8 mouse cellular contexts compared by ENCODE assay signal in genomic region chr11:58955868-58956257, GRCm38 (mm10). TPM values are rescaled to one million over a fixed set of nuclear protein-coding genes. Genes with fewer than 3 reads are reported as not detected.
DNase-seq lines count a peak whose midpoint lies in the region; ATAC-seq and TF ChIP-seq lines count a peak whose summit lies in the region.

No protein-coding gene starts in this region.

- peak overlapping the region; percentile 70 for H3K4me2 ChIP-seq in heart, embryonic 15.5 days
- peak overlapping the region; percentile 95 for H3K4me2 ChIP-seq in hindbrain, embryonic 12.5 days (replicated peaks)
- H3K4me2 ChIP-seq in midbrain, embryonic 12.5 days (replicated peaks), result peak overlapping the region; percentile 94

- no peak for TF ChIP-seq POLR2A in bone marrow, adult 2 months (IDR thresholded peaks at IDR 0.05; ENCODE audit: borderline replicate concordance, control insufficient read depth, low read depth, low read length)

- WGBS in heart, embryonic 15.5 days, result 39% methylated on average over 8 of the region's 8 CpGs
- WGBS in bone marrow, adult 2 months, result 29% methylated on average over 8 of the region's 8 CpGs
- WGBS in hindbrain, embryonic 12.5 days, result 37% methylated on average over 8 of the region's 8 CpGs
- WGBS in midbrain, embryonic 12.5 days, result 31% methylated on average over 8 of the region's 8 CpGs

- peak overlapping the region; percentile 93 for H3K9ac ChIP-seq in heart, embryonic 15.5 days
- peak overlapping the region; percentile 91 for H3K9ac ChIP-seq in hindbrain, embryonic 12.5 days
- H3K9ac ChIP-seq in midbrain, embryonic 12.5 days (replicated peaks), result peak overlapping the region; percentile 89

- H3K9me3 ChIP-seq in heart, embryonic 15.5 days (replicated peaks), result no peaks in the 10 kb centered on the region
- no peaks in the 10 kb centered on the region for H3K9me3 ChIP-seq in hindbrain, embryonic 12.5 days (replicated peaks)
- H3K9me3 ChIP-seq in midbrain, embryonic 12.5 days, result no peaks in the 10 kb centered on the region

- no peak for ATAC-seq in heart, embryonic 15.5 days (replicated peaks; ENCODE audit: insufficient number of reproducible peaks, insufficient read depth, low FRiP score, low read depth)
- ATAC-seq in hindbrain, embryonic 12.5 days (ENCODE audit: low FRiP score), result no peak
- ATAC-seq in midbrain, embryonic 12.5 days (ENCODE audit: low FRiP score, low read depth), result no peak

- no peak for DNase-seq in heart, adult 18-20 months
- DNase-seq in embryo, embryonic 9.5 days (ENCODE audit: extremely low spot score), result no peak
- DNase-seq in adrenal gland, postnatal 10 days, result no peak
- DNase-seq in right cerebral cortex, postnatal 10 days (ENCODE audit: low spot score in 2 of 2), result no peak

- peak overlapping the region; percentile 86 for H3K4me3 ChIP-seq in heart, embryonic 15.5 days
- peak overlapping the region; percentile 78 for H3K4me3 ChIP-seq in bone marrow, adult 2 months (replicated peaks; ENCODE audit: control insufficient read depth, low read depth, low read length)
- peak overlapping the region; percentile 87 for H3K4me3 ChIP-seq in hindbrain, embryonic 12.5 days
- H3K4me3 ChIP-seq in midbrain, embryonic 12.5 days, result peak overlapping the region; percentile 58

- peaks cover 42% of the 10 kb centered on the region for H3K4me1 ChIP-seq in heart, embryonic 15.5 days (replicated peaks)
- H3K4me1 ChIP-seq in bone marrow, adult 2 months (ENCODE audit: control insufficient read depth, insufficient read depth, low read length), result no peaks in the 10 kb centered on the region; the same call in 1 of the 2 replicates
- peaks cover 48% of the 10 kb centered on the region for H3K4me1 ChIP-seq in hindbrain, embryonic 12.5 days
- H3K4me1 ChIP-seq in midbrain, embryonic 12.5 days, result peaks cover 46% of the 10 kb centered on the region

- H3K27ac ChIP-seq in heart, embryonic 15.5 days, result peak overlapping the region; percentile 100; the same call in 1 of the 2 replicates
- H3K27ac ChIP-seq in bone marrow, adult 2 months (ENCODE audit: control insufficient read depth, insufficient read depth, low read depth, low read length, poor library complexity), result no peak overlapping the region
- peak overlapping the region; percentile 99 for H3K27ac ChIP-seq in hindbrain, embryonic 12.5 days
- peak overlapping the region; percentile 99; the same call in 1 of the 2 replicates for H3K27ac ChIP-seq in midbrain, embryonic 12.5 days (replicated peaks)

- no peak for TF ChIP-seq CTCF in bone marrow, adult 2 months (IDR thresholded peaks at IDR 0.05; ENCODE audit: control insufficient read depth, insufficient read depth, low read length)

- H3K27me3 ChIP-seq in heart, embryonic 15.5 days, result peaks cover 8% of the 10 kb centered on the region
- H3K27me3 ChIP-seq in hindbrain, embryonic 12.5 days, result no peaks in the 10 kb centered on the region
- peaks cover 10% of the 10 kb centered on the region for H3K27me3 ChIP-seq in midbrain, embryonic 12.5 days

- H3K36me3 ChIP-seq in heart, embryonic 15.5 days, result 0 out of 2 replicates have a peak, but pooled peaks cover 4% of the 10 kb centered on the region
- H3K36me3 ChIP-seq in hindbrain, embryonic 12.5 days, result 0 out of 2 replicates have a peak, but pooled peaks cover 4% of the 10 kb centered on the region
- H3K36me3 ChIP-seq in midbrain, embryonic 12.5 days, result 0 out of 2 replicates have a peak, but pooled peaks cover 10% of the 10 kb centered on the region

RNA-seq across cellular contexts. Expression of gene Hist3h2a, which starts 1.4 kb away (rescaled TPM):
- 30.4 and 34.7 TPM in 2 replicates for polyA plus RNA-seq in heart, embryonic 15.5 days (2015; fragmentation: Nextera tagmentation; extraction: Ambion mirVana)
- total RNA-seq in heart, adult 18-20 months (2021), result 10 to 100 TPM; 13.9 to 17.4 TPM
- 22.9 and 25.6 TPM in 2 replicates for polyA plus RNA-seq in bone marrow, adult 2 months (2011; ENCODE audit: insufficient read depth, insufficient read length, low replicate concordance, missing spikeins)
- 90.1 and 95.9 TPM in 2 replicates for polyA plus RNA-seq in hindbrain, embryonic 12.5 days (2016; fragmentation: Nextera tagmentation; extraction: Ambion mirVana)
- 87.2 and 87.5 TPM in 2 replicates for polyA plus RNA-seq in midbrain, embryonic 12.5 days (2016; fragmentation: Nextera tagmentation; extraction: Ambion mirVana)
- total RNA-seq in adrenal gland, postnatal 10 days (2021), result 10 to 100 TPM; 30.8 to 37.5 TPM

RNA-seq across cellular contexts. Expression of gene Trim17, which starts 1.4 kb away (rescaled TPM):
- polyA plus RNA-seq in heart, embryonic 15.5 days (2015; fragmentation: Nextera tagmentation; extraction: Ambion mirVana), result 0.27 and 0.57 TPM in 2 replicates
- total RNA-seq in heart, adult 18-20 months (2021), result under 1 TPM in 1 of 2 experiments, not detected in 1; 0.12 TPM
- 0.29 TPM in 1 of 2 replicates, not detected in the other for polyA plus RNA-seq in bone marrow, adult 2 months (2011; ENCODE audit: insufficient read depth, insufficient read length, low replicate concordance, missing spikeins)
- polyA plus RNA-seq in hindbrain, embryonic 12.5 days (2016; fragmentation: Nextera tagmentation; extraction: Ambion mirVana), result 1.2 and 1.5 TPM in 2 replicates
- polyA plus RNA-seq in midbrain, embryonic 12.5 days (2016; fragmentation: Nextera tagmentation; extraction: Ambion mirVana), result 0.64 and 0.86 TPM in 2 replicates
- under 1 TPM; 0.09 TPM for total RNA-seq in adrenal gland, postnatal 10 days (2021)

RNA-seq across cellular contexts. Expression of gene Hist3h2ba, which starts 7.1 kb away (rescaled TPM):
- polyA plus RNA-seq in heart, embryonic 15.5 days (2015; fragmentation: Nextera tagmentation; extraction: Ambion mirVana), result 18.0 and 18.3 TPM in 2 replicates
- total RNA-seq in heart, adult 18-20 months (2021), result 1 to 10 TPM; 1.0 to 1.4 TPM
- 18.8 and 22.9 TPM in 2 replicates for polyA plus RNA-seq in bone marrow, adult 2 months (2011; ENCODE audit: insufficient read depth, insufficient read length, low replicate concordance, missing spikeins)
- 149 and 154 TPM in 2 replicates for polyA plus RNA-seq in hindbrain, embryonic 12.5 days (2016; fragmentation: Nextera tagmentation; extraction: Ambion mirVana)
- polyA plus RNA-seq in midbrain, embryonic 12.5 days (2016; fragmentation: Nextera tagmentation; extraction: Ambion mirVana), result 177 and 223 TPM in 2 replicates
- total RNA-seq in adrenal gland, postnatal 10 days (2021), result 10 to 100 TPM; 23.0 to 32.1 TPM

RNA-seq across cellular contexts. Expression of gene Rnf187, which starts 17.1 kb away (rescaled TPM):
- polyA plus RNA-seq in heart, embryonic 15.5 days (2015; fragmentation: Nextera tagmentation; extraction: Ambion mirVana), result 170 and 210 TPM in 2 replicates
- total RNA-seq in heart, adult 18-20 months (2021), result 100 to 1,000 TPM; 165 to 170 TPM
- polyA plus RNA-seq in bone marrow, adult 2 months (2011; ENCODE audit: insufficient read depth, insufficient read length, low replicate concordance, missing spikeins), result 108 and 135 TPM in 2 replicates
- polyA plus RNA-seq in hindbrain, embryonic 12.5 days (2016; fragmentation: Nextera tagmentation; extraction: Ambion mirVana), result 498 and 513 TPM in 2 replicates
- polyA plus RNA-seq in midbrain, embryonic 12.5 days (2016; fragmentation: Nextera tagmentation; extraction: Ambion mirVana), result 437 and 465 TPM in 2 replicates
- 100 to 1,000 TPM; 154 to 156 TPM for total RNA-seq in adrenal gland, postnatal 10 days (2021)

RNA-seq across cellular contexts. Expression of gene Trim11, which starts 22.0 kb away (rescaled TPM):
- polyA plus RNA-seq in heart, embryonic 15.5 days (2015; fragmentation: Nextera tagmentation; extraction: Ambion mirVana), result 26.9 and 34.6 TPM in 2 replicates
- 10 to 100 TPM; 15.2 to 15.4 TPM for total RNA-seq in heart, adult 18-20 months (2021)
- polyA plus RNA-seq in bone marrow, adult 2 months (2011; ENCODE audit: insufficient read depth, insufficient read length, low replicate concordance, missing spikeins), result 37.2 and 67.8 TPM in 2 replicates
- polyA plus RNA-seq in hindbrain, embryonic 12.5 days (2016; fragmentation: Nextera tagmentation; extraction: Ambion mirVana), result 19.3 and 19.5 TPM in 2 replicates
- polyA plus RNA-seq in midbrain, embryonic 12.5 days (2016; fragmentation: Nextera tagmentation; extraction: Ambion mirVana), result 19.9 and 20.5 TPM in 2 replicates
- 10 to 100 TPM; 19.7 to 24.3 TPM for total RNA-seq in adrenal gland, postnatal 10 days (2021)
